Mouse (Mus musculus) Muller cell, postnatal 12 days (primary cell): ENCODE data around the gene Fcer2a.

Experiments used
- DNase-seq: peaks from one replicate; pipeline ENCODE4 v3.0.0-alpha.2; 2015; ENCODE audit errors: inconsistent ontology term

Fcer2a gene

GRCm38 (mm10) chr8:3676131-3676992 is 17.6 kb downstream of the Fcer2a start, which contains the start of gene Trappc5:
TSS of gene Trappc5 (plus strand) at chr8:3676299.
- peak; percentile 92 for DNase-seq

GRCm38 (mm10) chr8:3674671-3675070 is 19.3 kb downstream of the Fcer2a start:
- DNase-seq = no peak

- peak; percentile 83 for DNase-seq
Observed at GRCm38 (mm10) chr8:3671980-3672491, 21.9 kb downstream of the Fcer2a start, which contains the start of gene Fcor. TSS of gene Fcor (minus strand) at chr8:3672362.

- DNase-seq = no peak
Observed at GRCm38 (mm10) chr8:3670388-3670787, 23.6 kb downstream of the Fcer2a start.

GRCm38 (mm10) chr8:3665507-3665906 is 28.5 kb downstream of the Fcer2a start, which contains the start of gene Mcemp1:
TSS of gene Mcemp1 (plus strand) at chr8:3665754.
- DNase-seq = no peak

GRCm38 (mm10) chr8:3664405-3664804 is 29.6 kb downstream of the Fcer2a start:
- no peak for DNase-seq

GRCm38 (mm10) chr8:3660889-3661288 is 33.1 kb downstream of the Fcer2a start:
- no peak for DNase-seq

- no peak for DNase-seq
Observed at GRCm38 (mm10) chr8:3656725-3657381, 37.1 kb downstream of the Fcer2a start.

GRCm38 (mm10) chr8:3655526-3655925 is 38.4 kb downstream of the Fcer2a start, which contains the start of gene Retn:
TSS of gene Retn (plus strand) at chr8:3655770.
- DNase-seq = no peak

GRCm38 (mm10) chr8:3654726-3655508 is 39.1 kb downstream of the Fcer2a start:
- no peak for DNase-seq

- no peak for DNase-seq
Observed at GRCm38 (mm10) chr8:3652845-3653244, 41.1 kb downstream of the Fcer2a start.

GRCm38 (mm10) chr8:3648990-3649389 is 45.0 kb downstream of the Fcer2a start:
- DNase-seq = no peak

GRCm38 (mm10) chr8:3648268-3648667 is 45.7 kb downstream of the Fcer2a start:
- no peak for DNase-seq

- DNase-seq = peak; percentile 42
Observed at GRCm38 (mm10) chr8:3647561-3647960, 46.4 kb downstream of the Fcer2a start.

- no peak for DNase-seq
Observed at GRCm38 (mm10) chr8:3646824-3647531, 47.0 kb downstream of the Fcer2a start.

GRCm38 (mm10) chr8:3645804-3646203 is 48.2 kb downstream of the Fcer2a start:
- peak; percentile 7 for DNase-seq
